Mouse (Mus musculus): ENCODE data around the gene Cdh23.

DNA sequence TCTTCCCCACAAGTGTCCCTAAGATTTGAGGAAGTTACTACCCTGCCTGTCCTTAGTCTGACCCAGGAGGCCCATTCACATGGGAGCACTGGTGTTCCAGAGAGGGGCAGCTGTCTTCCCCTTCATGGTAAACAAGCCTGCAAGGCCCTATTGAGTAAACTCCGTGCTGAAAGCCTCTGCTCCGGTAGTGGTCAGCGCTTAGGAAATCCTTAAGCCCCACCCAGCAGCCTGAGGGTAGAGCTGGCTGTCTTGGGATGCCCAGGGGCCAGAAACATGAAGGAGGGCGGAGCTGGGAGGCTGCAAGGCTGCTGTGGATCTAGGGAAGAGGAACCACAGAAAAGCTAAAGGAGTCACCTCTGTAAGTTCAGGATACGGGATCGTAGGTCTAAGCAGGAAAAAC is 347.2 kb downstream of the Cdh23 start:
- TF ChIP-seq POLR2A (IDR thresholded peaks at IDR 0.05; ENCODE audit: insufficient read depth, low read depth, low read length) (no peak), CTCF (IDR thresholded peaks at IDR 0.05; ENCODE audit: insufficient read depth, low read depth, low read length) (no peak)
